Mouse (Mus musculus): ENCODE measurements at regions not wholly inside any gene's neighbourhood (a gene's known extent, or its start where the extent isn't known, plus 50 kb on each side); places are given as distances from the start of the nearest gene placed in this dataset.
A peak's percentile ranks its signal among the peaks of the same experiment; 100 is the strongest.
"Not testable (repeated sequence)": the region's sequence is repeated elsewhere in the genome, so short reads cannot be mapped to it uniquely, and the experiment has no call there.

GRCm38 (mm10) chr6:25101761-25102160, 145.7 kb upstream of the Tmem229a start:
- intact Hi-C loops (cut with DNase I) = no loop called here
- no peak for DNase-seq

DNA sequence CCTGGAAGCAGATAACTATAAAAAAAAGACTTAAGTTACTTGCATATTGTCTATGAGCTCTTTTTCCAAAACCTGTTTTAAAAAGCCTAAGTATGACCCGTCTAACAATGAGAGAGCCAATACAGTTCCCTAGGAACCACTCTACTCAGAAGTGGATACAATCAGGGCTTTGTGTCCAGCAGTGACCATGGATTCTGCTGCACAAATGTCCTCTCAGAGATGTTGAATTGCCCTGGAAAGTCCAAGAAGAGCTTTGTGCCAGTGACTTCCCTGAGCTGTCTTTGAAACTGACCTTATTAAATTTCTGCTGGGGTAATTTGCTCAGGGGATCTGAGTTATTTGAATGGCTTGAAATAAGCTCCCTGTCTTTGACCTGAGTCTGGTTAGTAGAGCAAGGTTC, 131.1 kb upstream of the Tmem229a start:
- DNase-seq = no peak
- intact Hi-C loops (cut with DNase I) = no loop called here

GRCm38 (mm10) chr6:25085871-25086270, 129.8 kb upstream of the Tmem229a start:
- intact Hi-C loops (cut with DNase I) = no loop called here
- no peak for DNase-seq

- intact Hi-C loops (cut with DNase I); DNase-seq: not testable (repeated sequence)
These were observed 129.2 kb upstream of the Tmem229a start for GRCm38 (mm10) chr6:25085296-25085695.

DNA sequence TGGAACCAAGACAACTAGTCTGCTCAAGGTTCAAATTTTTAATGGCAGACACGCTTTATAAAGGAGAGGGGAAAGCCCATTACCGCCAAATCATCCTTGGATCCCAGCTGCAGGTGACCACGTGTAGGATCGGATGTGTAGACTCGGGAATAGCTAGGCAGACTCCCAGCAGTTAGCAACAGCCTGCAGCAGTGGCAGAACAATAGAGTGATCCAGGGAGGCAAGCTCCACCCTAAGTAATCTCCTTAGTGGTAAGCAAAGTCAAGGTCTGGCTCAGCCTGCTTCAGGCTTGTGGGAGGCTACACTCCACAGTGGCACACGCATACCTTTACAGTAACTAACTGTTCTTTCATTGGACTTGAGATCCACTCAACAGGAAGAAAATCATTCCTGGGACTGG, 109.8 kb upstream of the Tmem229a start:
- DNase-seq = no peak
- intact Hi-C loops (cut with DNase I) = no loop called here

- DNase-seq = no peak
- intact Hi-C loops (cut with DNase I) = no loop called here
These were observed 76.9 kb upstream of the Tmem229a start for GRCm38 (mm10) chr6:25032878-25033509.

GRCm38 (mm10) chr6:25026953-25027352, 70.9 kb upstream of the Tmem229a start:
- intact Hi-C loops (cut with DNase I) = loop anchor here (10.0 kb wide), 1 partner anchor 302 kb away; no protein-coding TSS in a partner anchor

GRCm38 (mm10) chr6:25020005-25020772, 64.1 kb upstream of the Tmem229a start:
- intact Hi-C loops (cut with DNase I) = loop anchor here (5.0 to 10.0 kb wide), 3 partner anchors 295 to 732 kb away; no protein-coding TSS in a partner anchor
- DNase-seq = peak; percentile 32

More at GRCm38 (mm10) chr6:25026953-25027352, 70.9 kb upstream of the Tmem229a start:
- DNase-seq = no peak

- intact Hi-C loops (cut with DNase I) = no loop called here
- peak; percentile 75 for DNase-seq
These were observed 57.1 kb upstream of the Tmem229a start for GRCm38 (mm10) chr6:25013288-25013606.

DNA sequence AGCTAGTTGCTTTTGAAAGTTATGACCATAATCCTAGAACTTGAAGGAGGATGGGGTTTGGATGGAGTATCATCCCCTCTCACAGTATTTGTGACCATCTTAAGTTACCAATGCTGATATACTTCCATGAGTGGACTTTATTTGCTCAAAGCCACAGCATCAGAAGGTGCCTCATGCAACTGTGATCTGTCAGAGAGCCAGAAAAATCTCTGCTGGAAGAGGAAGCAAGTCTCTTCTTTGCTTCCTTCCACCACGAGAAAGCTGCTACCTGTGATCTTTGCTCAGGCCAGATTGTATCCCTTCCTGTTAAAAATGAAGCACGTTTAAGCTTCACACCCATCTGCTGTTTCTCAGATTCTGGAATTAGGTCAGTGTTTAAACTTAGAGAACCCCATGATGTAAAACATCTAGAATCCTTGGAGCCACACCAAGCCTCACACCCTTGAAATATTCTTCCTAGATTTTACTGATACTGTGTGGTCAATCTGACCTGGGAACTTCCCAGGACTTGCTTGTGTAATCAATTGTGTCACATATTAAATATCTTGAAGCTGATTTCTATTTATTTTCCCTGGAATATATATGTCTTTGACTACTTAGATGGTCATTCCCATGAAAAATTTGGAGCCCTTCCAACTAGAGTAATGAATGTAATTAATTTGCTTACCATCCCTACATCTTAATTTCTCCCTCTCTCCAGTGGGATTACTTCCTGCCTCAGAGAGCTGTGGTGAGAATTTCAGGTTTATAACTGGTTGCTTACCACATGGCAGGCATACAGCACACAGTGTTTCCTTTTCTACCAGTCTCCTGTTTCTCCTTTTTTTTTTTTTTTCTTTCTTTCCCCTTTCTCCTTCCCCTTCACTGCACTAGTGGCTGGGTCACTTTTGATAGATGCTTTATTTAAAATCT, 56.5 kb upstream of the Tmem229a start:
- DNase-seq = peak; percentile 15
- intact Hi-C loops (cut with DNase I) = no loop called here

GRCm38 (mm10) chr6:25008856-25009255, 52.8 kb upstream of the Tmem229a start:
- DNase-seq; intact Hi-C loops (cut with DNase I): not testable (repeated sequence)

All from left cerebral cortex, postnatal 4 days (tissue).